Mouse (Mus musculus) brain, adult 2 months (tissue): ENCODE measurements around the gene Arhgdib.

Experiments
- DNase-seq: peaks from one replicate; pipeline ENCODE4 v3.0.0; 2011; ENCODE audit warnings: low read depth, low spot score

The Arhgdib gene

GRCm38 (mm10) chr6:136941051-136942021, at the start of gene Arhgdib:
Arhgdib (minus strand) TSS chr6:136941899.
- DNase-seq, result peak; percentile 33

GRCm38 (mm10) chr6:136990557-136990956, 48.9 kb upstream of the Arhgdib start:
- no peak for DNase-seq

GRCm38 (mm10) chr6:136989824-136990497, 48.3 kb upstream of the Arhgdib start:
- DNase-seq, result no peak

GRCm38 (mm10) chr6:136988536-136989060, 46.9 kb upstream of the Arhgdib start:
- DNase-seq, result no peak

GRCm38 (mm10) chr6:136986718-136987117, 45.0 kb upstream of the Arhgdib start:
- peak; percentile 76 for DNase-seq

GRCm38 (mm10) chr6:136986019-136986418, 44.3 kb upstream of the Arhgdib start:
- DNase-seq, result peak; percentile 69

GRCm38 (mm10) chr6:136983201-136983600, 41.5 kb upstream of the Arhgdib start:
- DNase-seq, result no peak

GRCm38 (mm10) chr6:136982581-136982980, 40.9 kb upstream of the Arhgdib start:
- DNase-seq, result no peak

GRCm38 (mm10) chr6:136980331-136980746, 38.6 kb upstream of the Arhgdib start:
- peak; percentile 68 for DNase-seq

- no peak for DNase-seq
Observed at GRCm38 (mm10) chr6:136979274-136980082, 37.8 kb upstream of the Arhgdib start.

GRCm38 (mm10) chr6:136968877-136969276, 27.2 kb upstream of the Arhgdib start:
- DNase-seq, result peak; percentile 65

- DNase-seq, result no peak
Observed at GRCm38 (mm10) chr6:136967466-136967865, 25.8 kb upstream of the Arhgdib start.

GRCm38 (mm10) chr6:136965912-136966311, 24.2 kb upstream of the Arhgdib start:
- DNase-seq, result peak; percentile 81

- no peak for DNase-seq
Observed at GRCm38 (mm10) chr6:136964609-136965510, 23.2 kb upstream of the Arhgdib start.

- DNase-seq, result no peak
Observed at GRCm38 (mm10) chr6:136962957-136963356, 21.3 kb upstream of the Arhgdib start.

GRCm38 (mm10) chr6:136959131-136959530, 17.4 kb upstream of the Arhgdib start:
- DNase-seq, result no peak

GRCm38 (mm10) chr6:136957062-136957461, 15.4 kb upstream of the Arhgdib start:
- DNase-seq, result no peak

- DNase-seq, result no peak
Observed at GRCm38 (mm10) chr6:136955240-136955639, 13.5 kb upstream of the Arhgdib start.

- no peak for DNase-seq
Observed at GRCm38 (mm10) chr6:136954715-136955114, 13.0 kb upstream of the Arhgdib start.

- no peak for DNase-seq
Observed at GRCm38 (mm10) chr6:136954192-136954591, 12.5 kb upstream of the Arhgdib start.
